Mouse (Mus musculus) heart, embryonic 11.5 days (tissue): Measurements from ENCODE around the gene Grm4. TPM values are rescaled to one million over a fixed set of nuclear protein-coding genes. Genes with fewer than 3 reads are reported as not detected.

ENCODE experiments used
- ATAC-seq: fragments of 200-750 bp; cut with Nextera tagmentation; replicated peaks from 2 replicates; pipeline ENCODE4 v1.8.0; 2017; ENCODE audit warnings: moderate library complexity; ENCODE audit not compliant: insufficient number of reproducible peaks, low FRiP score, low TSS enrichment
- H3K27ac ChIP-seq: fragments of 300-500 bp; sonication (generic); 2 replicates; pipeline ENCODE4 v1.5.1; 2014; ENCODE audit warnings: mild to moderate bottlenecking, low read depth, low read length
- H3K27me3 ChIP-seq: fragments of 300-500 bp; sonication (generic); 2 replicates; pipeline ENCODE4 v1.6.1; 2014; ENCODE audit warnings: mild to moderate bottlenecking, low read length, mixed read lengths; ENCODE audit not compliant: control insufficient read depth, insufficient read depth
- H3K36me3 ChIP-seq: fragments of 300-500 bp; sonication (generic); 2 replicates; pipeline ENCODE4 v1.6.1; 2014; ENCODE audit warnings: mild to moderate bottlenecking, low read length, moderate library complexity, mixed read lengths; ENCODE audit not compliant: control insufficient read depth, insufficient read depth
- H3K4me1 ChIP-seq: fragments of 300-500 bp; sonication (generic); 2 replicates; pipeline ENCODE4 v1.6.1; 2014; ENCODE audit warnings: low read length; ENCODE audit not compliant: control insufficient read depth, insufficient read depth
- H3K4me2 ChIP-seq: fragments of 300-500 bp; sonication (generic); 2 replicates; pipeline ENCODE4 v1.6.1; 2014; ENCODE audit warnings: mild to moderate bottlenecking, moderate library complexity
- H3K4me3 ChIP-seq: fragments of 300-500 bp; sonication (generic); 2 replicates; pipeline ENCODE4 v1.5.1; 2014; ENCODE audit warnings: low read depth, low read length
- H3K9ac ChIP-seq: fragments of 300-500 bp; sonication (generic); 2 replicates; pipeline ENCODE4 v1.6.1; 2014; ENCODE audit warnings: mild to moderate bottlenecking, low read depth, low read length, moderate library complexity
- H3K9me3 ChIP-seq: fragments of 300-500 bp; sonication (generic); replicated peaks from 2 replicates; pipeline ENCODE4 v1.6.1; 2016; ENCODE audit warnings: low read length; ENCODE audit not compliant: control insufficient read depth
- WGBS: fragments of 180-500 bp; shearing (Covaris S2); extraction: QIAGEN DNeasy Blood & Tissue Kit; methylation state at CpG from one replicate; pipeline ENCODE4 v1.1.7; 2014; ENCODE audit not compliant: insufficient replicate concordance; 5-methylcytosine and 5-hydroxymethylcytosine counted together
- polyA plus RNA-seq: library from polyadenylated mRNA; unstranded; fragments of >200 nt; fragmentation: Nextera tagmentation; extraction: Ambion mirVana; gene quantifications from 2 replicates; pipeline ENCODE4 v1.2.1, GENCODE M21; 2014

The Grm4 gene
- polyA plus RNA-seq, 1 experiment from 2014 or later = 0.07 TPM

- ATAC-seq = 0 out of 2 replicates have a peak, but pooled peaks have one; percentile 29
- Histone ChIP-seq H3K4me3 (no peak overlapping the region), H3K4me1 (peaks cover 4% of the 10 kb centered on the region; the same call in 1 of the 2 replicates), H3K27me3 (peaks cover 93% of the 10 kb centered on the region), H3K27ac (no peak overlapping the region), H3K36me3 (no peaks in the 10 kb centered on the region), H3K9me3 (no peaks in the 10 kb centered on the region), H3K9ac (no peak overlapping the region), H3K4me2 (no peak overlapping the region)
- WGBS = 28% methylated on average over 10 of the region's 10 CpGs
Observed at GRCm38 (mm10) chr17:27505221-27505881, 15.9 kb downstream of the Grm4 start.

GRCm38 (mm10) chr17:27503869-27504268, 17.3 kb downstream of the Grm4 start:
- no peaks in the 10 kb centered on the region for H3K9me3 ChIP-seq
- no peak overlapping the region for H3K27ac ChIP-seq
- H3K36me3 ChIP-seq = no peaks in the 10 kb centered on the region
- no peak overlapping the region for H3K4me3 ChIP-seq
- H3K4me1 ChIP-seq = peaks cover 4% of the 10 kb centered on the region; the same call in 1 of the 2 replicates
- H3K4me2 ChIP-seq = no peak overlapping the region
- ATAC-seq = no peak
- peaks cover 83% of the 10 kb centered on the region for H3K27me3 ChIP-seq
- no peak overlapping the region for H3K9ac ChIP-seq
- WGBS = 54% methylated on average over 7 of the region's 7 CpGs

DNA sequence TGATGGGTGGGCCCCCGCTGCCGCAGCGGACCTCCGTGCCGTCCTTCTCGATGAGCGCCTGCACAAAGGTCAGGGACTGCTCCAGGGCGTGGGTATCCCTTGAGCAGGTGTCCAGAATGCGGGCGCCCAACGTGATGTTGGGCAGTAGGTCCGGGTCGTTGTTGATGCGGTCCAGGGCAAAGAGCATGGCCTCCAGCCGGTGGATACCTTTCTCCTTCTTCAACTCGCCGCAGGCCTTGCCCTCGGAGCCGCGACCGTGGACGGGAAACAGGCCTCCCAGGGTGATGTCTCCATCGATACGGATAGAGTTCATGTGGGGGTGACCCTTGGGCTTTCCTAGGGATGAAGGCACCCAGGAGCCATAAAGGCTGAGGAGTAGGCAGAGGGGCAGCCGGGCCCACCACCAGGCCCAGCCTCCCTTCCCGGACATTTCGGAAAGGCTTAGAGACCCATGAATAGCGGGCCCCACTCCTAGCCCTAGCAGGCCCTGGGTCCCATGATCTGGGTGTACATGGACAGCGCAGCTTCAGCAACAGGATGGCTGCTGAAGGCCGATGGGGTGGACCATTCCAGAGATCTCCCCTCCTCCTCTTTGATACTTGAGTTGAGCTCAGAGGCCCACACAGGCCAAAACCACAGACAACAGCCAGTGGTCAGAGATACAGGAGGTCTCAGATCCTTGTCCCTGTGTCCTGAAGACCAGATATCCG, 18.3 kb downstream of the Grm4 start:
- H3K27ac ChIP-seq = no peak overlapping the region
- H3K9ac ChIP-seq = no peak overlapping the region
- no peak overlapping the region for H3K4me3 ChIP-seq
- H3K27me3 ChIP-seq = peaks cover 73% of the 10 kb centered on the region
- no peaks in the 10 kb centered on the region for H3K9me3 ChIP-seq
- H3K4me2 ChIP-seq = no peak overlapping the region; the same call in 1 of the 2 replicates
- WGBS = 40% methylated on average over 31 of the region's 31 CpGs
- no peak for ATAC-seq
- peaks cover 4% of the 10 kb centered on the region; the same call in 1 of the 2 replicates for H3K4me1 ChIP-seq
- H3K36me3 ChIP-seq = no peaks in the 10 kb centered on the region

GRCm38 (mm10) chr17:27502288-27502687, 18.9 kb downstream of the Grm4 start:
- H3K4me2 ChIP-seq = no peak overlapping the region; the same call in 1 of the 2 replicates
- 19% methylated on average over 14 of the region's 14 CpGs for WGBS
- H3K27me3 ChIP-seq = peaks cover 67% of the 10 kb centered on the region
- H3K9ac ChIP-seq = no peak overlapping the region
- no peaks in the 10 kb centered on the region for H3K36me3 ChIP-seq
- H3K9me3 ChIP-seq = no peaks in the 10 kb centered on the region
- H3K27ac ChIP-seq = no peak overlapping the region
- no peak overlapping the region for H3K4me3 ChIP-seq
- peaks cover 4% of the 10 kb centered on the region; the same call in 1 of the 2 replicates for H3K4me1 ChIP-seq
- no peak for ATAC-seq

DNA sequence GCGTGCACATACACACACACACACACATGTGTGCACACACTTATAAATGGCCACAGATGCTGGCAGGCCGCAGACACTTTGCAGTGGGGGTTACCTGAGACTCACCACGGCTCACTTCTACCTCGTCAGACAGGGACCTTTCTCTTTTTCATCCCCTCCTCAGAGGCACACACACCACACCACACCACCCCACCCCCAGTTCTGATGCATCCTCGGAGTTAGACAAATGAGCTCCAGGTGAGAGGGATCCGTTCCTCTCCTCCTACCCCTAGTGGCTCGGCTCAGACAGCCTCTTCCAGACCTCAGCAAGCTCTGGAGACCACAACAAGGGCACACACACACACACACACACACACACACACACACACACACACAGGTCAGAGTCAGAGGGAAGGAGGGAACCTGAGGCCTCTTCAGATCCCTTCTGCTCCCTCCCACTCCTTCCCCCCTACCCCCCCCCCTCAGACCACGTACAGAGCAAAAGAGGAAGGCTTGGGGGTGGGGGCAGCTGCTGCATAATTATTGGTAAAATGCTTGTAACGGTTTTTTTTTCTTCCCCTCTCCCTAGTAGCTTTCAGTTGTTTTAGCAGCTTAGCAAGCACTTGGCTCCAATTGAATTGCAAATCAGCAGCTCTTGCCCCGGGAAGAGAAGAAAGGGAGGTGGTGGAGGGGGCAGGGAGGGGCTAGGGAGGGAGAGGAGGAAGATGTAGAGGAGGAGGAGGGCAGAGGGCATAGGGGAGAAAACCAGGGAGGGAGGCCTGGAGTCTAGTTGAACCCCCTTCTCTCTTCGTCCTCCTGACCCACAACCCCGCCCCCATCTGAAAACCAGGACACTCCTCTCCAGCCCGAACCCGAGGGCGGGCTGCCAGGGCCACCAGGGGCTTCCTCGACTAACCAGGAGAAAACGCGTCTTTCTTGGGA, 19.6 kb downstream of the Grm4 start:
- ATAC-seq = no peak
- no peak overlapping the region for H3K9ac ChIP-seq
- peaks cover 62% of the 10 kb centered on the region for H3K27me3 ChIP-seq
- no peaks in the 10 kb centered on the region for H3K9me3 ChIP-seq
- no peaks in the 10 kb centered on the region for H3K36me3 ChIP-seq
- peak overlapping the region; percentile 8; the same call in 1 of the 2 replicates for H3K4me2 ChIP-seq
- no peak overlapping the region for H3K27ac ChIP-seq
- peaks cover 4% of the 10 kb centered on the region; the same call in 1 of the 2 replicates for H3K4me1 ChIP-seq
- H3K4me3 ChIP-seq = no peak overlapping the region
- WGBS = 14% methylated on average over 18 of the region's 18 CpGs

- ATAC-seq = no peak
- WGBS = 36% methylated on average over 4 of the region's 4 CpGs
- H3K36me3 ChIP-seq = no peaks in the 10 kb centered on the region
- no peak overlapping the region for H3K4me2 ChIP-seq
- peaks cover 56% of the 10 kb centered on the region for H3K27me3 ChIP-seq
- H3K4me1 ChIP-seq = peaks cover 4% of the 10 kb centered on the region; the same call in 1 of the 2 replicates
- H3K9me3 ChIP-seq = no peaks in the 10 kb centered on the region
- no peak overlapping the region for H3K27ac ChIP-seq
- H3K9ac ChIP-seq = no peak overlapping the region
- H3K4me3 ChIP-seq = no peak overlapping the region
Observed at GRCm38 (mm10) chr17:27500811-27501210, 20.4 kb downstream of the Grm4 start.

DNA sequence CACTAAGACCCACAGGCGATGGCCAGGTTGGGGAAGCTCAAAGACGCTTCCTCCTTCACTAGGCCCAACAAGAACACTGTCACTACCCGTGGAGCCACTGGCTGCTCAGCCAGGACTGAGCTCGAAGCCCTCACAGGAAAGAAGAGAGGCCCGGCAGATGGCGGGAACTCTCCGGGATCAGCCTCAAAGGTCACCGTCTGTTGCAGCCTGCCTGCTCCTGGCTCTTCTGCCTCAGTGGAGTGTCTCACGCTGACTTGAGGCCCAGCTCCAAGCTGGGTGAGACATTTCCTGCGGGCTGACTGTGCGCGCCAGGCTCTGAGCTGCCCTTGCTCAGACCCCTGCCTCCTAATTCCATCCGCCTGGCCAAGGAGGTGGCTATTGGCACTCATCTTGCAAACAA, 22.1 kb downstream of the Grm4 start:
- Histone ChIP-seq H3K27me3 (peaks cover 38% of the 10 kb centered on the region), H3K27ac (no peak overlapping the region), H3K4me1 (peaks cover 2% of the 10 kb centered on the region; the same call in 1 of the 2 replicates), H3K9ac (no peak overlapping the region), H3K36me3 (no peaks in the 10 kb centered on the region), H3K4me3 (no peak overlapping the region), H3K9me3 (no peaks in the 10 kb centered on the region), H3K4me2 (no peak overlapping the region)
- ATAC-seq = no peak
- 61% methylated on average over 13 of the region's 13 CpGs for WGBS

DNA sequence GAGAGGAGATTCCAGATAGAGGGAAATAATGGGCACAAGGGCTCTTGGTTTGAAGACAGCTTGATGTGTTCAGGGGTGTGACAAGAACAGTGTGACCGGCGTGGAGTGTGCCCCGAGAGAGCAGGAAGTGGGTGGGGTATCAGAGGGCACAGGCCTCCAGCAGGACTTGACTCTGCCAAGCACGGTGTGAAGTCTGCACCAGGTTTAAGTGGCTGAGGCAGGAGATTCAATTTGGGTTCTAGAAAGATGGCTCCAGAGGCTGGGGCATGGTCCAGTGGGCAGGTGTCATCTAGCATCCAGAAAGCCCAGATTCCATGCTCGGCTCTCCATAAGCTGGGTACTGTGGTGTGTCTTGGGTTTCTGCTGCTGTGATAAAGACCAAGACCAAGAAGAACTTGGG, 23.4 kb downstream of the Grm4 start:
- H3K9ac ChIP-seq = no peak overlapping the region
- H3K4me3 ChIP-seq = no peak overlapping the region
- no peaks in the 10 kb centered on the region for H3K9me3 ChIP-seq
- no peak for ATAC-seq
- H3K4me2 ChIP-seq = no peak overlapping the region
- peaks cover 2% of the 10 kb centered on the region; the same call in 1 of the 2 replicates for H3K4me1 ChIP-seq
- H3K27me3 ChIP-seq = peaks cover 33% of the 10 kb centered on the region
- H3K27ac ChIP-seq = no peak overlapping the region
- 72% methylated on average over 5 of the region's 5 CpGs for WGBS
- H3K36me3 ChIP-seq = no peaks in the 10 kb centered on the region
